Mouse (Mus musculus): ENCODE data around the gene Nod2.
"Not testable (repeated sequence)": the region's sequence is repeated elsewhere in the genome, so short reads cannot be mapped to it uniquely, and the experiment has no call there.

The Nod2 gene

GRCm38 (mm10) chr8:88631081-88631480 is 16.0 kb upstream of the Nod2 start:
- no peak for DNase-seq (ENCODE audit: low read depth, low spot score)

DNA sequence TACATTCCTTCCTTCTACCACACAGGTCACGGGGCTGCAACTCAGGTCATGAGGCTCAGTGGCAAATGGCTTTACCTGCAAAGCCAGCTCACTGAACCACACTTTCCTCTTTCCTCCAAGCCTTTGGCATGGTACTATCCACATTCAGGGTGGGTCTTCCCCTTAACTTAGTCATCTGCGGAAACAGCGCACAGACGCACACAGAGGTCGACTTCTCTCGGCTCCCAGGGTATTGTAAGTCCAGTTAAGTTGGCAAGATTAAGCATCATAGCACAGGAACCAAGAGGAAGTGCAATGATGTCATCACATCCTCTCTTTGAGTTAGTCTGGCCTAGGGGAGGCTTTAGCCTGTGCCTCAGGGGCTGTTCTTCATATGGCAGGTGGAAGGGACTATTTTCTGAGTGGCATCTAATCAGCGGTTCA is 13.8 kb upstream of the Nod2 start:
- DNase-seq (ENCODE audit: low read depth, low spot score): no peak

- no peak for DNase-seq (ENCODE audit: low read depth, low spot score)
These were observed 11.4 kb upstream of the Nod2 start, which contains the start of gene Snx20 for GRCm38 (mm10) chr8:88635474-88636397. Snx20 (minus strand) TSS chr8:88636128.

DNA sequence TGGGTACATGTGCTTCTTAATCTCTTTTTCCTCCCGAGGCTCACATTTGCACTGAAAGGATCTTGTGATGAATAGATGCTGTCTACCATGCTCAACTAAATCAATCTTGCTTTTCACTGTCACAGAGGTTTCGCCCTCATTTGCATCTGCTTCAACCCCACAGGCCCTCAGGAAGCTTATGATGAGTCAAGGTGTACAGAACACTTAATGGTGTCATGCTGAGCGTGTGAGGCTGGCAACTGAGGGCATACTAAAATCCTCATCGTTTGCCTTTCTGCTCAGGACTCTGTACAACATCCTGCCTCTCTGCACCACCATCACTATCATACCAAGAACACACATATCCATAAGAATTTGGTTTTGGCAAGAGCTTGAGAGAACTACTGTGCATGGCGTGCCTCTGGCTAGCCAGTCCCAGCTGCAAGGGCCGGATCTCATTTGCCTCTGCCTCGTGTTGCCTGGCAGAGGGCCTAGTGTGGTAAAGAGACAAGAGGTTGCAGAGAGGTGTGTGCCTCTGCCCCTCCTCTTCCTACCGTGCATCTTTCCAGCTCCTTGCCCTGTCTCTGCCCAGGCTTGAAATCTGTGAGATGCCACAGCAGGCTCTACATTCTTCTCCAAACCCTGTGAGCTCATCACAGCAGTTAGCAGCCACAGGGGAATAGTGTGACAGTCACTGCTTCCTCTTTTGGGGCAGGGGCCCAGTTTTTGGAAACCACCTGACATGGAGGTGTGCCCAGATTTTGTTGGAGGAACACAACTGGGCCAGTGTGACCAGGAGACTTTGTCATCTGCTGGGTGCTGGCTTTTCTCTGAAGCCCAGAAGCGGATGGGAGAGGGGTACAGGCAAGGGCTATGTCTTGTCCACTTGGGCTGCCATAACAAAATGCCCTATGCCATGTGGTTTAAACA is 9.8 kb upstream of the Nod2 start:
- DNase-seq (ENCODE audit: low read depth, low spot score): no peak

DNA sequence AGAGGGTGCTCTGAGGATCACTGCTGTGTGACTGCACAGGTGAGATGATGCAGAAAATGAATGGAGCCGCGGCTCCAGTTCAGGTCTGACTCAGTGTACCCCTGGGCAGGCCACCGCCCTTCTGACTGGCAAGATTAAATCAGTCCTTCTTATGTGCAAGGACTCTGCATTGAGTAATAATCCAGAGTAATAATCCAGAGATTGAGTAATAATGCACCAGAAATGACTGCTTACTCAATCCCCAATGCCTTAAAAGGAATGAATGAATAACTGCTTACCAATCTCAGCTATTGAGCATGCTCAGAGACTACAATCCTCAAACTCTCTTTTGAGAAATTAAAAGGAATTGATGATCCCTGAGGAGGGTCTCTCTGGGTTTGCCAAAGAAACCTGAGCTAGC is 8.2 kb upstream of the Nod2 start:
- no peak for DNase-seq (ENCODE audit: low read depth, low spot score)

DNA sequence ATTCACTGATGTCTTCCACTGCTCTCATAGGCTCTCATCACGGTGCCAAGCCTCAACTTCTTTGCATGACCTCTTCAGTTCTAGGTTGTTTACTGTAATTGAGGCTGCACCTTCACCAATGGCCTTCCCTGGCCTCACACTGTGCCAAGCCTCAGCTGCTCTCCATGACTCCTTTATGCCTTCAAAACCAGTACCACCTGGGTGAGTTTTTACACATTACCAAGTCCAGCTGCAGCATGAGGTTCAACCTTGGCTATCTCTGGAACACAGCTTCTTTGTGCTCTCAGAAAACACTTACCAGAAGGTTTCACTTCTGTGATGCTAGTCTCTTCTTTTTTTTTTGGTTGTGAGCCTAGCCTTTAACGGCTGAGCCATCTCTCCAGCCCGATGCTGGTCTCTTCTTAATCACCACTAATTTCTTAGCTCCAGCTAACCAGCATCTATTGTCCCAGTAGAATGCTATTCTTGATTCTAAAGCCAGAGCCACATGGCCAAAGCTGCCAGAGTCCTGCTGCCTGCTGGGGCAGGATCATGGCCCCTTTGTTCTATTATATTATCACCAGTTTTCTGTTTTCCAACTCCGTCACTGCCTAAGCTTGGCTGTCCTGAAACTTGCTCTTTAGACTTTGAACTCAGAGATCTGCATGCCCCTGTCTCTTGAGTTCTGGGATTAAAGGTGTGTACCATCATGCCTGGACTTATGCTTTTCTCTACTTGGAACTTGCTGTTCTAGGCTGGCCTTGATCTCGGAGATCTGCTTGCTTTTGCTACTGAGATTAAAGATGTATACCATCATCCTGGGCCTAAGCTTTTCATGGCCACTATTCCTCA is 4.2 kb upstream of the Nod2 start:
- DNase-seq (ENCODE audit: low read depth, low spot score): no peak

- DNase-seq (ENCODE audit: low read depth, low spot score): no peak
These were observed 1.2 kb downstream of the Nod2 start for GRCm38 (mm10) chr8:88648322-88648721.

- DNase-seq (ENCODE audit: low read depth, low spot score): no peak
These were observed 3.0 kb downstream of the Nod2 start for GRCm38 (mm10) chr8:88650016-88650708.

DNA sequence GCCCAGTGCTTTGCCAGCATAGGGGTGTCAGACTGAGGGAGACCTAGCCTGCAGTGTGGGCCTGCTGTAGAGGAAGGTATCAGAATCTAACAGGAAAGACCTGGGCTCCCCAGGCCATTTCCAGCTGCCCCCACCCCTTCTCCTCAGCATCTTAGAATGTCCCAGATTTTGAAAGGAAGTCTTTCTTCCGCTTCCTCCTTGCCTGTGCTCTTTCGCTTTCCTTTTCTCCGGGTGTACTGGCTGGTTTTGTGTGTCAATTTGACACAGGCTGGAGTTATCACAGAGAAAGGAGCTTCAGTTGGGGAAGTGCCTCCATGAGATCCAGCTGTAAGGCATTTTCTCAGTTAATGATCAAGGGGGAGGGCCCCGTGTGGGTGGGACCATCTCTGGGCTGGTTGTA is 4.0 kb downstream of the Nod2 start:
- DNase-seq (ENCODE audit: low read depth, low spot score): not testable (repeated sequence)

- no peak for DNase-seq (ENCODE audit: low read depth, low spot score)
These were observed 8.2 kb downstream of the Nod2 start for GRCm38 (mm10) chr8:88655334-88655733.

DNA sequence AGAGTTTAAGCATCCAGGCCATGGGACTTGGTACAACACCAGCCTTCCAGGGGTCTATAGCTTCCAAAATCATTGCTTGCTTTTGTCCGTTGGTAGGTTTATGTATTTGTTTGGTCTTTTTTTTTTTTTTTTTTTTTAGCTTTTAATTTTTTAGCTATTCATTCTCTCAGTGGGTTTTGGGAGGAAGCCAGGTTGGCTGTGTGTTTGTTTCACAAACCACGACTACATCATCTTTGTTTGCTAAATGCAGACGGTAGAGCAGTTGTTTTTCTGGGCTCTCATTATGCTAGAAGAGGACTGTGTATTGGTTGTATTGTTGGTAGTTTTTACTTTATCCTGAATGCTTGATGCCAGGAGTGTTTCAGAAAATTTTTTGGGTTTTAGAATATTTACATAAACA is 12.8 kb downstream of the Nod2 start:
- DNase-seq (ENCODE audit: low read depth, low spot score): no peak

DNA sequence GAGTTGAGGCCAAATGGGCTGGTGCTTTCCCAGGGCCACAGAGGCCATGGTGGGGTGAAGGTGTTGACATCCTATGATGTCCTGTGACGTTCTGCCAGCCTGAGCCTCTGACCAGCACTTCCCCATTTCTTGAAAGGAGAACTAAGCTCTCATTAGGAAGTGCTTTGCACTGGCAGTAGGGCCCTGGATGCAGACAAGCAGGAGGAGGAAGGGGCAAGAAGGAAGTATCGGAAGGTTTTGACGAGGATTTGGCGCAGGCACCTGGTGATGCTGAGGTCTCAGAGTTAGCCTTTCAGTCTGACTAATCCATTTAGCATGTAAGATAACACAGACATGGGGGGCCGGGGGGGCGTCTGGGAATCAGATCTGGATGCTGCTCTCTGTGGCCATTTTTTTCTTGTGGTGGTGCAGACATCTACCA is 15.3 kb downstream of the Nod2 start:
- DNase-seq (ENCODE audit: low read depth, low spot score): no peak

DNA sequence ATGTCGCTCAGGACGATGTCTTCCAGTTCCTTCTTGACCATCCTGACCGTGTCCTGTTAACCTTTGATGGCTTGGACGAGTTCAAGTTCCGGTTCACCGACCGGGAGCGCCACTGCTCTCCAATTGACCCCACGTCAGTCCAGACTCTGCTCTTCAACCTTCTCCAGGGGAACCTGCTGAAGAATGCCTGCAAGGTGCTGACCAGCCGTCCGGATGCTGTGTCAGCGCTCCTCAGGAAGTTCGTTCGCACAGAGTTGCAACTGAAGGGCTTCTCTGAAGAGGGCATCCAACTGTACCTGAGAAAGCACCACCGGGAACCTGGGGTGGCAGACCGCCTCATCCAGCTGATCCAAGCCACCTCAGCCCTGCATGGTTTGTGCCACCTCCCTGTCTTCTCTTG is 17.0 kb downstream of the Nod2 start:
- no peak for DNase-seq (ENCODE audit: low read depth, low spot score)

- no peak for DNase-seq (ENCODE audit: low read depth, low spot score)
These were observed 17.8 kb downstream of the Nod2 start for GRCm38 (mm10) chr8:88664947-88665346.

GRCm38 (mm10) chr8:88666435-88666834 is 19.3 kb downstream of the Nod2 start:
- no peak for DNase-seq (ENCODE audit: low read depth, low spot score)

DNA sequence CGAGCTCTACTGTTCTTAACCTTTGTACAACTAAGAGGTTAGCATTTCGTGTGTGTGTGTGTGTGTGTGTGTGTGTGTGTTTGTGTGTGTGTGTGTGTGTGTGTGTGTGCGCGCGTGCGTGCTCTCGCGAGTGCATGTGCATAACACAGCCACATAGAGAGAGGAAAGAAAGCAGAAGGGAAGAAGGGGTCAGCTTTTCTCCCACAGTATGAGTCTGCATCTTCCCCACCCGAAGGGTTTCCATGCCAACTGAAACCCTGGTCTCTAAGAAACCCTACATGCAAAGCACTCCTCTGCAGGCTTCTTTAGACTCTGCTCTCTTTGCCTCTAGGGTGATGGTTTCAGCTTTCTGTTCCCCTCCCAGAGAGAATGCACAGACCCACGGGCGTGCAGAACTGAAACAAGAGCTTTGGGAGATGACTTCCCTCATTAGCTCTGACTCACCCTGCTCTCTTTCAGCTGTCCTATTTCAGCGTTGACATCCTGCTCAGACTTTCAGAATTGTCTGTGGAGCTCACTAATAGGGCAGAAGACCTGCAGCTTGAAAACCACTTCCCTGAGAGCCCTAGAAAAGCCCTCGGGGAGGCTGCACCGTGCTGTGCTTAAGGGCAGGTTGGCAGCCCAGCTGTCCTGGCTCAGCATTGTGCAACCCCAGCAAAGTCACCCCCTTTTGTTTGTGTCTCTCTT is 21.4 kb downstream of the Nod2 start:
- DNase-seq (ENCODE audit: low read depth, low spot score): no peak

- no peak for DNase-seq (ENCODE audit: low read depth, low spot score)
These were observed 23.7 kb downstream of the Nod2 start for GRCm38 (mm10) chr8:88670782-88671181.

- DNase-seq (ENCODE audit: low read depth, low spot score): no peak
These were observed 24.5 kb downstream of the Nod2 start for GRCm38 (mm10) chr8:88671575-88671974.

- no peak for DNase-seq (ENCODE audit: low read depth, low spot score)
These were observed 26.7 kb downstream of the Nod2 start for GRCm38 (mm10) chr8:88673859-88674258.
